Mouse (Mus musculus) gastrocnemius, adult 18-20 months (tissue): ENCODE measurements around the gene Car10. TPM values are rescaled to one million over a fixed set of nuclear protein-coding genes. Genes with fewer than 3 reads are reported as not detected.
"Not testable (repeated sequence)": the region's sequence is repeated elsewhere in the genome, so short reads cannot be mapped to it uniquely, and the experiment has no call there.

Source experiments
- DNase-seq: peaks from one replicate; pipeline ENCODE4 v3.0.0; 2021; ENCODE audit warnings: low spot score
- total RNA-seq, 2 experiments: library from RNA; stranded (reverse); gene quantifications; 2 replicates each; pipeline ENCODE4 v1.2.3; 2021

Car10 gene
- total RNA-seq, 2 experiments from 2014 or later, result not detected

DNA sequence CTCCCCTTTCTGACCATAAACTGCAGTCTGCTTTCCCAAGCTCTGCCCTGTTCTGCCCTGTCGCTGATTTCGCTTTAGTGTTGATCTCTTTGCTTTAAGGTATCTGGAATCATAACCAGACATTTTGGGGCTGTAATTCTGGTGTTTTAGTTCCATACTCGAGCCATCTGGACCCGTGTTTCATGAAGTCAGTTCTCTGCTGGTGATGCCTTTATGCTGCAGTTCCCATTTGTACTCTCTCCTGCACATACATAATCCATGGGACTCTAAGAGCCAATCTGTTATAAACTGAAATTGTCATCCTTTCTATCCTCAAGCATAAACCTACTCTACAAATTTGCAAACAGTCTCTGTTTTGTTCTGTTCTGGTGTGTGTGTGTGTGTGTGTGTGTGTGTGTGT, 293.3 kb downstream of the Car10 start:
- DNase-seq, result no peak

DNA sequence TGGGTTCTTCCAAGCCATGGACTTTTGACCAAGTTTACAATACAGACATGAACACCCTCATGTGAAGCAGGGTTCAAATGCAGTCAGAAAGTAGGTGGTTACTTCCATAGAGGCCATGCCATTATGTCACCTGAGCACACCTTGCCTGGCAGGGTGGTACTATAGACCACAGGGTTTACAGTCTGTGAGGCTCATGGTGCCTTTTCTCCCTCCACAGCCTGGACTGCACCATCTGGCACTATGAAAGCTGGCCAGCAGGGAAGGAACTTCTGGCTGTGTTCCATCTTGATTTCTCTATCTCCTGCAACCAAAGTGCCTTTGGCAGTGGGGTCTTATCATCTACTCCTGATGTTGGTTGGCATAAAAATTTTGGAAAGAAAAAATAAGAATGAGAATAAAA, 295.5 kb downstream of the Car10 start:
- DNase-seq, result not testable (repeated sequence)

DNA sequence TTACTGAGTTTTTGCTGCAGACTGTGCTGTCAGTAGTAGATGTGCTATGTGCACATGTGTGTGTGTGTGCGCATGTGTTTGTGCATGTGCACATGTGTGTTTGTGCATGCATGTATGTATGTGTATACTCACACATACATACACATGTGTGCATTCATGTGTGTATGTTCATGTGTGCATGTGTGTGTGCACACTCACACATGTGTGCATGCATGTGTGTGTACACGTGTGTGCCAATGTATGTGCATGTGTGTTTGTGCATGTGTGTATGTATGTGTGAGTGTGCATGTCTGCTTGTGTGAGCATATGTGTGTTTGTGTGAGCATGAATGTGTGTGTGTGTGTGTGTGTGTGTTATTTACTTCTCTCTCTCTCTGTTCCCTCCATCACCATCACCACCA, 298.5 kb downstream of the Car10 start:
- no peak for DNase-seq

DNA sequence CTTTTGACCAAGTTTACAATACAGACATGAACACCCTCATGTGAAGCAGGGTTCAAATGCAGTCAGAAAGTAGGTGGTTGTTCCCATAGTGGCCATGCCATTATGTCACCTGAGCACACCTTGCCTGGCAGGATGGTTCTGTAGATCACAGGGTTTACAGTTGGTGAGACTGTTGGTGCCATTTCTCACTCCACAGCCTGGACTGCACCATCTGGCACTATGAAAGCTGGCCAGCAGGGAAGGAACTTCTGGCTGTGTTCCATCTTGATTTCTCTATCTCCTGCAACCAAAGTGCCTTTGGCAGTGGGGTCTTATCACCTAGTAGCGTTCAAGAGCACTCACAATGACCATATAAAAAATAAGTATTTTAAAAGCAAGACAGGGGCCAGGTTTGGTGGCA, 303.3 kb downstream of the Car10 start:
- not testable (repeated sequence) for DNase-seq

DNA sequence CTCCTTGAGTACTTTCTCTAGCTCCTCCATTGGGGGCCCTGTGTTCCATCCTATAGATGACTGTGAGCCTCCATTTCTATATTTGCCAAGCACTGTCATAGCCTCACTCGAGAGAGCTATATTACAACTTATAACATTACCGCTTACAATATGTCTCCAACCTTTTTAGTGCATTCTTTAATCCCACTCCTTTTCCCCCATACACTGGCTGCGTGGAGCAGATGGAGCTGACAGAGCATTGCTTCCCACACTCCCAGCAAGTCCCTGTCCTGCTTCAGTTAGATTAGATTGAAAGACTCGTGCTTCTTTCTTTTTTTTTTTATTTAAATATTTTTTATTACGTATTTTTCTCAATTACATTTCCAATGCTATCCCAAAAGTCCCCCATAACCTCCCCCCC, 310.2 kb downstream of the Car10 start:
- DNase-seq, result no peak

DNA sequence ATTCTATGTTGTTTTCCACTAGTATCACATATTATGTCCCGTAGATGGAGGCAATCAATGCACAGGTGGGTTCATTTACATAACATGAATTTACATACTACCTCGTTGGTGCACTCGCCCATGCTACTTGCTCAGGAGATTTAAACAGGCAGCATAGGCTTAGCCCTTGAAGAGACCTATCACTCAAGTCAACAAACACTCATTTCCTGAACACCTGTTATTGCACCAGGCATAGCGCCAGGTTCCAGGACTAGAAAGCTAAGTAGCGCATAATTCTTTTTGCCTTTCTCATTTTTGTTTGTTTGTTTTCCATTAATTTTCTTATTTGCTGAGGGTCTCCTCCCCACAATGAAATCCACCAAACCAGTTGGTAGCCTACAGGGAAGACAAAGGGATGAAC, 333.7 kb downstream of the Car10 start:
- no peak for DNase-seq

DNA sequence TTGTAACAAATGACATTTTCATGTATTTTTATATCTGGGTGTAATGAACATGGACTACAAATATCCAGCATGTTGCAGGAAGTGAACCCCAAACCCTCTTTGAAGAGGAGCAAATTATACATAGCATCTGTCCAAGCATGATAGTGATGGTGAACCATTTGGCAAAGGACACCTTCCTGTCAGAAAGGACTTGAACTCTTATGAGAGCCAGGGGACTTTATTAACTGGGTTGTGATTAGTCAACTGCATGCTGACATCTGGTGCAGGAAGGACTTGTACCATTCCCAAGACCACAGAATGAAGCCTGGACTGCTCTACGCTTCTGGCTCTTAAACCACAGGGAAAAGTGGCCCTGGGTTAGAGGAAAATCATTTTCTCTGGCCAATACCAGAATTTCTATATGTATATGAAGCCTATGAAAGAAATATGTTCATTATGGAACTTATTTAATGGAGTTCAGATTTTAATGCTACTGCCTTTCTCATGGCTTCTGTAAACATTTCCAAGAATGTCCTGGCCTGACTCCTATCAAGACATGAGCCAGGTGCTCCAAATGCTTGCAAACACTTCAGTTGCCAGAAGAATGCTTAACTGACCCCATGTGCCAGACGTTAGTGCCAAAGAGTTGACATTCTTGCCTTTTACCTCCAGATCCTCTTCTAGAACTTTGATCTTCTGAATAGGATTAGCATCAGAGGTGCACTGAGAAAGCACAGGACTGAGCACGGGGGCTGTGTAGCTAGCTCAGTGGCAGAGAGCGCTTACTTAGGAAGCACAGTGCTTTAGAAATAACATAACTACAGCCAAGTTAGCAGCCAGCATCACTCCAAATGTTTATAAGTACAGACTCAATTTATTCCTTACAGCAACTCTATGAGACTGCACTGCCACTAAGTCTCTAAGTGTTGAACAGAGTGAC, 337.4 kb downstream of the Car10 start:
- DNase-seq, result no peak

DNA sequence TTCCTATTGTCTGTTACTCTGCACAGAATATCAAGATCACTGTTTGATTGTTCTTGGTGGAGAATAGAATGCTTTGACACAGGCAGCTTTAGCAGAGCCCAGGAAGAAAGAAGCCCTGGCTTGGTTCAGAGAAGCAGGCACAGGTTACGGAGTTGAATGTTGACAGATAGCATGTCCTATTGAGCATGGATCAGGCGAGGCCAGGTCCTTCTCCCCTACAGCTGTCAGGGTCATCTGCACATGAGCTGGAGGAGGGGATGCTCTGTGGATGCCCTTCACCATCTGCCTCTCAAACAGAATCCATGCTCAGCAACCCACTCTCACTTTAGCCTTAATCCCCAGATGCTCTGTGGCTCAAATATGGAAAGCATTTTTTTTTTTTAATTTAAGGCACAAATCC, 339.1 kb downstream of the Car10 start:
- no peak for DNase-seq

DNA sequence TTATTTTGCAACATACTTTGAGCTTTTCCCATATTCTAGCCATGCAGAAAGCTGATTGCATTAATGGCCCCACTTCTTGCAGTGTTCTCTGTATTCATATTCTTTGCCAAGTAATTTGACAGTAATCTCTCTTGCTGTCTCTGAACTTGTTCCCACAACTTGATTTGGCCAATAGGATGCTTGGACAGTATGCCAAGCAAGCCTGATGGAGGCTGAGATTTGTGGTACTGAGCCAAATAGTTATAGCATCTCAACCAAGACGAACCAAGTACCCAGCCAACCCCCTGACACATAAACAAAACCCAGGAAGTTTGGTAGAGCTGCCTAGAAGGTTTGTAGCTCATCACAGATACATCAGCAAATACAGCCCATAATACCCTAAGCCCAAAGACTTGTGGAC, 342.6 kb downstream of the Car10 start:
- DNase-seq, result no peak

DNA sequence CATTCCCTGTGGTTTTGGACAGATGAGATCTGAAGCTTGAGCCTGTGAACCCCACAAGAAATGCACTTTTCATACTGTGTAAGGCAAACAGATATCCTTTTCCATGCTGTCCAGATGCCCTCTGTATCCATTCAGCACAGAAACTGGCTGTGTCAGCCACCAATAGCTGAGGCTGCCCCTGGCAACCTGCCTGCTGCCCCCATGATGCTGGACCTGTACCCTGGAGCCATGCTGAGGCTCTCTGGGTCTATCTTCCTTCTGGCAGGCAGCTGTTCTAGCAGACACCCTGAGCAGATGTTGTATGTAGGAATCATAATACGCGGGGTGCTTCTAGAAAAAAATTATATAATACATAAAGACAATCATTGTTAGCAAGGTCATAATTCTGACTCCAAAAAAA, 345.9 kb downstream of the Car10 start:
- no peak for DNase-seq

DNA sequence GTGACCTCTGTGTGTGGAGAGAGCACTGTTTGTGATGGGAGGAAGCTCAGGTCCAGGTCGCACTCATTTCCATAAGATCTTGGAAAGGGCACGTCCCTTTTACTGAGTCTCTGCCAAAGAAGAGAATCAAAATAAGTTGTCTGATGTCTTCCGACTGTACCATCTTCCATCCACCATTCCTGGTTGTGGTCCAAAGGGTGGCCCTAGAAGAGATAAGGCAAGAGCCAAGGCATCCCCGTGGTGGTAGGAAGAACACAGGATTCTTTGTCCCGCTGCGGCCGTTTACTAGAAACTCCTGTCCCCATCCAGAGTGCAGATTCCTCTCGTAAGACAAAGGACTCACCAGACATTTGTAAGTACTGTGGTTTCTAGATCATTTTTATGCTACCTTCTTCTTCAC, 346.9 kb downstream of the Car10 start:
- no peak for DNase-seq

DNA sequence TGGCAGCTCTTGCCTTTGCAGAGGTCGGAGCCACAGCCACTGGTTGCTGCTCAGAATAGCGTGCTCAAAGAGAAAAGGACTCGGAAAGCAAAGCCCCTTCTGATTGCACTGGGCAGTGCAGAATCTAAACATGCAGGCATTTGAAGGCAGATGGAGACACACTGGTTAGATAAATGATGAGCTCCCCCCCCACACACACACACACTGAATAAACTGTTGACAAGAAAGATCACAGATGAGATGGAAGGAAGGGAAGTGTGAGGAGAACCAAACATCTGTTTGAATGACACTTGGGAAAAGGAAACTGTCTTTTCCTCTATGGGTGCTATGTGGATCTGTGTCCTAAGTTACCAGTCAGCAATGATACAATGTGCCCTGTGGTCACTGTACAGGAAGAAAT, 349.7 kb downstream of the Car10 start:
- DNase-seq, result no peak

DNA sequence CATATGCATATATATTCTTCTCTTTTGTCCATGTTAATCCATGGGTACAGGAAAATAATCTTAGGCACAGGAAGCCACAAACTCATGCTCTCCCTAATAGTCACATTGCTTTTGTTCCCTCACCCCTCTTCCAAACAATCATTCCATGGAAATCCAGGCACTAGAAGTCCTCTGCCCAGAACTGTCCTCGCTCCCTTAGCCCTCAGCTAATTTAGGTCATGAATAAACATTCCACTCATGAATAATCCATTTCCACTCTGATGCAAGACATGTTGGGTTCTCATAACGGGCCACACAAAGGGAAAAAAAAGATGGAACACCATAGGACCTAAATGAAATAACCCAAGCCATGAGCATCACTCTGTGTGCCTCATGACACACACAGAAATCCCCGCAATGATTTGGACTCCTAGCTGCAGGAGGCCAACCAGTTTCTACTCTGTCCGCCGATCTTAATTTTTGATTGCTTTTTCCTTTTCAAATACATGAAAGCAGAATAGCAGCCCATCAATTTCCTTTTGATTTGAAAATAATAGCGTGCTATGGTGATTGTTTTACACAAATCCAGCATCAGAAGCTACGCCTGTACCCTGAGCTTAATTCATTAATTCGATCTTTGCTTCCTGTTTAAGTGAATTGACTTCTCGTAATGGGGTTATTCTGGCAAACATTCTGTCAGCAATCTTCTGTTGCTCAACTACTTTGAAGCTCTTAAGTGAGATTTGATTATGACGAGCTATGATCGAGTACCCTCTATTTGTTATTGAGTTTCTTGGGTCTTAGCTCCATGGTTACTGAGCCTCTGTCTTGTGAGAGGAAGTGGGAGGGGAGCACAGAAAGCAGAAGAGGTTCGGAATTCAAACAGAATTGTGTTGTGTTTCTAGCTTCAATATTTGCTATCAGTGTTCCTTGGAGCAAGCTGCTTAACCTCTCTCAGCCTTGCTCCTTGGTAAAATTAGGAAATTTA, 350.7 kb downstream of the Car10 start:
- DNase-seq, result no peak

DNA sequence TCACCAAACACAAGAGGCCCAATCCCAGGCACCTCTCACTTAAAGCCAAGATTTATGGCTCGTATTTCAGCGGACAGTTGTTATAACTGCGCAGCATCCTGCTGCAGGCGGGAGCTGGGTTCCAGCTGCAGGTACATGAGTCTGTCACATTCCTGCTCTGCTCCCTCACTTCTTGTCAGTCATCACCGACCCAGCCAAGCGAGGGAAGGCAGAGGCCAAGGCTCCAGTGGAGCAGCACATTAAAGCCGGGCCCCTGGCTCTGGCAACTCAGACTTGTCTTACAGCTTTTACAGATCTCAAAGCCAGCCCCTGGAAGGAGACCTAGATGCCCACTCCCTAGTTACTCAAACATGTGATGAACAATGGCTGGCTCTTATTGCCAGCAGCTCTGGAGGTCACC, 352.7 kb downstream of the Car10 start:
- no peak for DNase-seq

DNA sequence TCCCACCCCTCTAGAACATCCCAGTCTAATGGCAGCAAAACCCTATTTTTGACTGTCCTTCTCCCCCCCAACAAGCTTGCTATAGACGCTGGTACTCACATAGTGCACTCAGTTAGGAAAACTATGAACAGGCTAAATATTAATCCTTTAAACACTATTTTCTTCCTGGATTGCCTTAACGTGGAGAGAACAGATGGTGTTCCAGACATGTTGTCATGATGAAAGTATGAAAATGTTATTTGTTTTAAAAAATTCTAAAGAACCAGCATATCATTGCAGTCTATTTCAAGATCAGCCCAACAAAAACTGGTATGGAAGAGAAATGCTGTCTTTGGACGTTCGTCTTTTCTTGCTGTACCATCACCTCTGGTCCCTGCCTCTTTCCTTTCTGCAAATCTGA, 368.4 kb downstream of the Car10 start:
- DNase-seq, result no peak

DNA sequence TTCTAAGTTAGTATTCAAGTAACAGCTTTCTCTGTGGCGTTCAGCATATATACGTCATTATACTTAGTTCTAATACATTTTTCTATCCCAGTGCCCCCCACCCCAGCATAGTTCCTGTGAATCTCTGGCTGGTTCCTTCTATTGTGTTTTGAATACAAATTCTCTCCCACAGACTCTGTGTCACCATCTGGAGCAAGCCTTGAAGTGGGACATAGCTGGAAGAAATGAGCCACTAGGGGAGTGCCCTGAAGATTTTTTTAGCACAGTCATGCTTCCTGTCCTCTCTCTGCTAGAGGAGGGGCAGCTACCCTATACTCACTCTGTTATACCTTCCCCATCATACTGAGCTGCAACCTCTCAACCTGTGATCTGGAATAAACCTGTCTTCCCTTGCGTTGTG, 369.9 kb downstream of the Car10 start:
- DNase-seq, result no peak

DNA sequence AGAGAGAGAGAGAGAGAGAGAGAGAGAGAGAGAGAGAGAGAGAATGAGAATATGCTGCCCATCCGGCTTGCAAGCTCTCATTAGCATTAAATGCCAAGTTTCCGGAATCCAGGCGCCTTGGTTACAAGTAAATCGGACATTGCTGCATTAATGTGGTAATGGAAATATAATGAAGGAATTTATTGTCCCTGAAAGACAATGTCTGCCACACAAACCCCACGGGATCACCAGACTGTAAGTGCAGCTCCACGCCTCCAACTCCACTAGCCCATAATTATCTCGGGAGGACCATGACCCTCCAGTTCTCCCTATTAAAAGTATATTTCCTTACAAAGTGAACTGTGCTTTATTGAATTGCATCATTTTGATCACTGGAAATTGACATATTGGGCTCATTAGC, 372.9 kb downstream of the Car10 start:
- DNase-seq, result no peak

DNA sequence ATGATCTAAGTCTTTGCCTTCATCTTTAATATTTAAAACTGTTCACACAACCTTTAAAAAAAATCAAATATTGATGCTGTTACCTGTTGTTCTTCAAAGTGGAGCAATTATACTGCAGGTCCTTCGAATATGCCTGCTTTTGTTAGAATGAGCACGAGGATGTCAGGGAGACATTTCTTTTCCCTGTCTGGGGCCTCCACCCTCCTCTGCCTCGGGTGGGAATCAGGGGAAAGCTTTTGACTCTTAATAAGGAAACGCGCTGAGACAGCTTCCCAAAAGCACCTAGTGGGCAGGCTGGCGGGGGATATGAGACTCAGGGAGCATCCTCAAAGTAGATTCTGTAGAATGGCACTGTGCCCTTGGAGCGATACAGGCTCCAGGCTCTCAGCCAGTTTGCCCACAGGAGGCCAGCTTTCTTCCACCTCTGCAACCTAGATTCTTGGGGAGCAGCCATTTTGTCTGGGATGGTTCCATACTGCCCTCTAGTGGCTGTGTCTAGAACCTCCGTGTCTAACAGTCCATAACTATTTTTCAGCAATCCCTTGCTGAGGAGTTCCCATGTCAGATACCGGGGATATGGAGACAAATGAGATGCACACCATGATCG, 373.8 kb downstream of the Car10 start:
- DNase-seq, result peak; percentile 21

DNA sequence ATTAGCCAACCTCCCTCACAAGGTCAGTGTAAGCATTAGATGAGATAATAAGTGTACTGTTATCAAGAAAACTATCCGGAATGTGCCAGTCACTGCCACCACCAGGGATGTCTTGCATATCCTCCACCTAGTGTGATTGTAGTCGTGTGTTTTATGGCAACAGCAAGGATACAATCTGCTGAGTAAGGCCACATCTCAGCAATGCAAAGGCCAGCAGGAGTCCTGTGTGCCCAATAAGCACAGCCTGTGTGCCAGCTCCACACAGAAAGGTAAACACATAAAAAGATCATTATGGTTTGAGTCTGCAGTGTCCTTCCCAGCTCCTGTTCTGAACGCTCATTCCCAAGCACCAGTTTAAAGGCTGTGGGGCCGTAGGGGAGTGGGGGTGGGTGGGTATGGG, 386.8 kb downstream of the Car10 start:
- DNase-seq, result no peak

DNA sequence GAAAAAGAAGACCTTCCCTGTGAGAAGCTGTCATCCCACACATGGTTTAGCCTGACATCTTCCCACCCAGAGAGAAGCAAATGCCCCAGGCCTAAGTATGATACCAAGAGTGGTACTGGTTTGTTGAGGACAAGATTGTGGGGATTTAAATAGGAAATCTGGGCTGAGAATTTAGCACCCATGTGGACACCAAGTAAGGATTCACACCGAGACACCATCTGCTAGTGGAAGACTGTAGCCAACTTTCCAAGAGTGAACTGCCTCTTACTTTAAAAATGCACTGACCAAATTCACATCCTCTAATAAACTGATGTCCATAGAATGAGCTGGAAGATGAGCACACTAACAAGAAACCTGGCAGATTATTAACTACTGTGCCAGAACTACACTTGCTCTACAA, 389.2 kb downstream of the Car10 start:
- no peak for DNase-seq

DNA sequence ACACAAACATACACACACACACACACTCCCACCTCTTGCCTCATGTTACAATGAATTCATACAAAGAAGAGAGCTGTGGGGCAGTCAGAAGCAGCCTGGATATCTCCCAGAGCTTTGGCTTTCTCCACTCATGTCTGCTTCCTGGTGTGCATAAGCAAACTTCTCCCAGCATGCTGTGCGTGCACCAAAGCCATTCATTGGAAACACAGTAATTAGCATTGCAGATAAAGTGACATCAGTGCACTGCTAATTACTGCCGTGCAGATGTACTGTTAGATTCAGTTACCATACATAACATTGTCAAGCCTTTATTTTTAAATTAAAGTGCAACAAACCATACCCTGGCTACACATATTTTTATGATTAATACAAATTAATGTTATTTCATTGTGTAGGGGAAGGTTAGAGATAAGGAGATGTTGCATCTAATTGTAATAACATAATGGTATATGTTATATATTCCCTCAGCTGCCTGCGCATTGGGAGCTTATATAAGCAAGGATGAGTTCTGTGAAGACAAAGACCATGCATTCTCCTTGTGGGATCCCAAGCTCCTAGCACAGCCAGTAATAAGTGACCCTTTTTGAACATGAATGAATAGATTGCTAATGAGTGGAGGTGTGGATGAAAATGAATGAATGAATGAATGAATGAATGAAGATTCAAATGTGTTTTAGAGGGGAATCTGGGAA, 390.2 kb downstream of the Car10 start:
- DNase-seq, result no peak
